Mouse (Mus musculus) myocyte (in vitro differentiated cells): ENCODE data around the gene Sergef. TPM values are rescaled to one million over a fixed set of nuclear protein-coding genes. Genes with fewer than 3 reads are reported as not detected.

Experiments
- H3K27me3 ChIP-seq: one replicate; pipeline ENCODE4 v1.6.1; 2011; ENCODE audit not compliant: control insufficient read depth, insufficient read depth, insufficient read length
- H3K36me3 ChIP-seq: one replicate; pipeline ENCODE4 v1.6.1; 2011; ENCODE audit not compliant: control insufficient read depth, insufficient read depth
- H3K4me2 ChIP-seq: one replicate; pipeline ENCODE4 v1.6.1; 2011; ENCODE audit warnings: low read depth, control low read depth
- H3K4me3 ChIP-seq: one replicate; pipeline ENCODE4 v1.5.1; 2011; ENCODE audit warnings: mild to moderate bottlenecking, control low read depth, moderate library complexity
- H3K79me2 ChIP-seq: one replicate; pipeline ENCODE4 v1.6.1; 2011; ENCODE audit not compliant: control insufficient read depth, insufficient read depth
- H3ac ChIP-seq: one replicate; pipeline ENCODE4 v1.6.1; 2011; ENCODE audit not compliant: control insufficient read depth, insufficient read length
- CEBPB ChIP-seq: IDR thresholded peaks from 2 replicates; pipeline ENCODE4 v1.6.1; 2011; ENCODE audit warnings: mild to moderate bottlenecking, moderate library complexity; ENCODE audit not compliant: poor library complexity, insufficient read depth, severe bottlenecking
- E2F4 ChIP-seq: IDR thresholded peaks from one replicate; pipeline ENCODE4 v1.6.1; 2011; ENCODE audit warnings: mild to moderate bottlenecking, control low read depth, moderate library complexity; ENCODE audit not compliant: insufficient read depth
- MAX ChIP-seq: IDR thresholded peaks from one replicate; pipeline ENCODE4 v1.6.1; 2011; ENCODE audit warnings: low read depth, mild to moderate bottlenecking, control low read depth
- MYOD1 ChIP-seq, 3 experiments: IDR thresholded peaks; one replicate each; pipeline ENCODE4 v1.6.1; 2011; ENCODE audit warnings: control low read depth in 2 of 3, low read depth in 2 of 3, mild to moderate bottlenecking in 2 of 3, moderate library complexity in 1 of 3; ENCODE audit not compliant: insufficient read length in 2 of 3, control insufficient read depth in 1 of 3
- MYOG ChIP-seq, 3 experiments: IDR thresholded peaks; one replicate each; pipeline ENCODE4 v1.6.1; 2011; ENCODE audit warnings: control low read depth in 2 of 3, low read depth in 2 of 3, mild to moderate bottlenecking in 2 of 3; ENCODE audit not compliant: insufficient read length in 2 of 3, control insufficient read depth in 1 of 3, insufficient read depth in 1 of 3
- POLR2A ChIP-seq: IDR thresholded peaks from one replicate; pipeline ENCODE4 v1.6.1; 2011; ENCODE audit warnings: low read depth, mild to moderate bottlenecking, control low read depth, moderate library complexity; ENCODE audit not compliant: insufficient read length
- POLR2AphosphoS2 ChIP-seq: IDR thresholded peaks from one replicate; pipeline ENCODE4 v1.6.1; 2011; ENCODE audit warnings: low read depth, control low read depth; ENCODE audit not compliant: insufficient read length
- REST ChIP-seq: IDR thresholded peaks from one replicate; pipeline ENCODE4 v1.6.1; 2011; ENCODE audit warnings: mild to moderate bottlenecking, control low read depth, moderate library complexity; ENCODE audit not compliant: insufficient read depth, insufficient read length
- SRF ChIP-seq: IDR thresholded peaks from one replicate; pipeline ENCODE4 v1.6.1; 2011; ENCODE audit warnings: low read depth; ENCODE audit not compliant: control insufficient read depth, insufficient read length
- TCF12 ChIP-seq: IDR thresholded peaks from one replicate; pipeline ENCODE4 v1.6.1; 2011; ENCODE audit warnings: mild to moderate bottlenecking, control low read depth; ENCODE audit not compliant: poor library complexity, insufficient read depth, severe bottlenecking
- TCF3 ChIP-seq: IDR thresholded peaks from one replicate; pipeline ENCODE4 v1.6.1; 2011; ENCODE audit warnings: low read depth, control low read depth; ENCODE audit not compliant: insufficient read length
- USF1 ChIP-seq: IDR thresholded peaks from one replicate; pipeline ENCODE4 v1.6.1; 2011; ENCODE audit warnings: low read depth, mild to moderate bottlenecking, control low read depth, moderate library complexity
- polyA plus RNA-seq: library from polyadenylated mRNA; unstranded; fragments of >200 nt; fragmentation: generic; extraction: Trizol; gene quantifications from one replicate; pipeline ENCODE4 v1.2.1, GENCODE M21; 2012; ENCODE audit warnings: missing spikeins

Gene Sergef
- polyA plus RNA-seq, 1 experiment: 13.9 TPM

DNA sequence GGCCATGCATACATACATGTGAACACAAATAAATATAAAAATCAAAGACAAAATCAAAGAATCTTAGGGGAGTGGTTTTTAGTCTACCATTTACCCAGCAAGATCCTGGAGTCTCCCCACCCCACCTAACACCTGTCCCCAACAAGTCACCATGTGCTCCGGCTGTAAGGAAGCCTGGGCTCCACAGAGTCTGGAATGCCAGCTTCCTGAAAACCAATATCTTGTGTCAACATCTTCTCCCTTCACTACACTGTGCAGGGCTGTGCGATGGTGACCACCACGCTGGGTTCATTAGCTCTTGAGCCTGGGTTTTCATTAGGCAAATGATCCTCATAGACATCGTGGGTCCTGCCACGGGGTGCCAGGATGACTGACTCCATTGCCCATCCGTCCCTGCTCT, 155.4 kb downstream of the Sergef start:
- TF ChIP-seq USF1: no peak
- TF ChIP-seq MAX: no peak
- TF ChIP-seq MYOG (IDR thresholded peaks at IDR 0.05; ENCODE audit: control insufficient read depth in 1 of 3, insufficient read depth in 1 of 3, insufficient read length in 2 of 3, low read depth in 2 of 3): no peak
- no peak for TF ChIP-seq REST
- TF ChIP-seq E2F4: no peak
- TF ChIP-seq SRF: no peak
- TF ChIP-seq TCF3: no peak
- TF ChIP-seq POLR2A: no peak
- TF ChIP-seq TCF12: no peak
- TF ChIP-seq MYOD1 (IDR thresholded peaks at IDR 0.05; ENCODE audit: control insufficient read depth in 1 of 3, insufficient read length in 2 of 3, low read depth in 2 of 3): no peak
- TF ChIP-seq POLR2AphosphoS2: no peak
- no peak for TF ChIP-seq CEBPB
- peaks cover 12% of the 10 kb centered on the region for H3K27me3 ChIP-seq

DNA sequence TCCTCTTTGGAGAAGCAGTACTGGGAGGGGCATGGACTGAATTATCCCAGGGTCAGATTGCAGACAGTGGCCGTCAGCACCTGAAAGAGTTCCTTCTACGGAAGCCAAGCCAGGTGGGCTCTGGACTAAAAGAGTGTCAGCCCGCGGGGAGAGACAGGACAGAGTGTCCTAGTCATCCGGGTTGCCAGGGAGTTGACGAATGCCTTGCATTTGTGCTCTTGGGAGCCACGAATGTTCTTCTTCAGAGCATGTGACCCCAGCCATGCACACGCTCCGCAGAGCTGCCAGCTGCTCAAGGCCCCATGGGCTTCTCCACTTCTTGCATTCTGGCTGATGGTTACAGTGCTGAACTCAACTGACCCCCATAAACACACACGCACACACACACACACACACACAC, 156.6 kb downstream of the Sergef start:
- H3K4me3 ChIP-seq: no peak overlapping the region
- H3ac ChIP-seq: no peak overlapping the region
- H3K27me3 ChIP-seq: peaks cover 12% of the 10 kb centered on the region
- no peaks in the 10 kb centered on the region for H3K36me3 ChIP-seq
- TF ChIP-seq MYOG (IDR thresholded peaks at IDR 0.05; ENCODE audit: control insufficient read depth in 1 of 3, insufficient read depth in 1 of 3, insufficient read length in 2 of 3, low read depth in 2 of 3): peak in 1 of 3 experiments; percentile 27
- TF ChIP-seq SRF: no peak
- H3K79me2 ChIP-seq: no peaks in the 10 kb centered on the region
- H3K4me2 ChIP-seq: no peak overlapping the region

More for the DNA sequence above, 155.4 kb downstream of the Sergef start:
- Histone ChIP-seq H3K36me3 (no peaks in the 10 kb centered on the region), H3ac (no peak overlapping the region), H3K4me2 (no peak overlapping the region), H3K4me3 (no peak overlapping the region), H3K79me2 (no peaks in the 10 kb centered on the region)

DNA sequence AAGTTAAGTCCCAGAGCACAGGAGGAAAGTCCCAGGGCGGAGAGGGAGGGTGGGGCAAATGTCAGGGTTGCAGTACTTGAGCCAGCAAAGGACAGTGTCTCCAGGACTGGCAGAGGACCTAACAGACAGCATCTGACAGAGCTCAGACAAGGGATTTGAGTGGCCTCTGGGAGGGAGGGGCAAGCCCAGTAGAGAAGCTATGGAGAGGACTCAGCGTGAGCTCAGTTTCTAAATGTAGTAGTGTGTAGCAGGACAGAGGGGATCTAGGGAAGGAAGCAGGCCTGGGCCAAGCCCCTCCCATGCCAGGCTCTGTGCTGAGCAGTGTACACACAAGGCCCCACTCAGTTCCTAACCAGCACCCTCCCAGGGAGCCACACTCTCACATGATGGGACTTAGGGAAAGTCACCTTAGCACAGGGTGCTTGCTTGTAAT, 157.5 kb downstream of the Sergef start:
- no peaks in the 10 kb centered on the region for H3K36me3 ChIP-seq
- H3ac ChIP-seq: no peak overlapping the region
- H3K4me2 ChIP-seq: no peak overlapping the region
- H3K4me3 ChIP-seq: no peak overlapping the region
- H3K79me2 ChIP-seq: no peaks in the 10 kb centered on the region
- peaks cover 9% of the 10 kb centered on the region for H3K27me3 ChIP-seq
- no peak for TF ChIP-seq MYOG (IDR thresholded peaks at IDR 0.05; ENCODE audit: control insufficient read depth in 1 of 3, insufficient read depth in 1 of 3, insufficient read length in 2 of 3, low read depth in 2 of 3)
- TF ChIP-seq TCF3: no peak
- no peak for TF ChIP-seq MAX

DNA sequence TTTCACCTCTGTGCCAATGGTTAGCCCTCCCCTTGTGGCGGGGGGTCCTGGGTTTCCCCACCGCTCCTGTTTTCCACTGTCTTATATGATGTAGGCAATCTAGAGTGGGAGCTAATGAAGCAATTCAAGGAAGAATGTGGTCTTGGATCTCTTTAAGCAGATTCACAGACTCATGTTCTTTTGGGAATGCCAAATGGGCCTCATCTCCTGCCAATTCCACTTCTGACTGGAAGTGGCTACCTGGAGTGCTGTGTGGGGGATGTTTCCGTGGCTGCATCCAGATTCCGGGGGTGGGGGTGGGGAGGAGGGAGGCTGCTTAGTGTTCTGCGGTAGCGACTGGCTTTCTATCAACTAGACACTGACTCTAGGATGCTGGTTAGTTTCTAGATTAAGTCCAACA, 159.8 kb downstream of the Sergef start:
- H3K27me3 ChIP-seq: no peaks in the 10 kb centered on the region
- TF ChIP-seq TCF12: no peak
- TF ChIP-seq MYOD1 (IDR thresholded peaks at IDR 0.05; ENCODE audit: control insufficient read depth in 1 of 3, insufficient read length in 2 of 3, low read depth in 2 of 3): no peak
- TF ChIP-seq MYOG (IDR thresholded peaks at IDR 0.05; ENCODE audit: control insufficient read depth in 1 of 3, insufficient read depth in 1 of 3, insufficient read length in 2 of 3, low read depth in 2 of 3): no peak
- TF ChIP-seq SRF: no peak
- TF ChIP-seq REST: no peak
- no peak for TF ChIP-seq POLR2AphosphoS2
- TF ChIP-seq TCF3: no peak
- H3K4me2 ChIP-seq: no peak overlapping the region
- H3K36me3 ChIP-seq: no peaks in the 10 kb centered on the region
- no peaks in the 10 kb centered on the region for H3K79me2 ChIP-seq
- no peak overlapping the region for H3K4me3 ChIP-seq
- H3ac ChIP-seq: no peak overlapping the region

DNA sequence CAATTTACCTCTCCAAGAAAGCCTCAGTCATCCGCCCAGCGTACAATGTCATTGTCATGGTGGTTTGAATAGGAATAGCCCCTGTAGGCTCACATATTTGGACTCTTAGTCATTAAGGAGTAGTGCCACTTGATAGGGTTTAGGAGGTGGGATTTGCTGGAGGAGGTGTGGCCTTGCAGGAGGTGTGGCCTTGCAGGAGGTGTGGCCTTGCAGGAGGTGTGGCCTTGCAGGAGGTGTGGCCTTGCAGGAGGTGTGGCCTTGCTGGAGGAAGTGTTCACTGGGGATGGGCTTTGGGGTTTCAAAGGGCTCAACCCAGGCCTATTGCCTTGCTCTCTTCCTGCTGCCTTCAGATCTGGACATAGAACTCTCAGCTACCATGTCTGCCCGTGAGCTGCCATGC, 162.2 kb downstream of the Sergef start:
- Histone ChIP-seq H3K36me3 (no peaks in the 10 kb centered on the region), H3K79me2 (no peaks in the 10 kb centered on the region), H3K4me3 (no peak overlapping the region), H3K27me3 (no peaks in the 10 kb centered on the region), H3K4me2 (no peak overlapping the region), H3ac (no peak overlapping the region)
- TF ChIP-seq MAX (no peak), TCF3 (no peak), SRF (no peak), POLR2AphosphoS2 (no peak), MYOG (IDR thresholded peaks at IDR 0.05; ENCODE audit: control insufficient read depth in 1 of 3, insufficient read depth in 1 of 3, insufficient read length in 2 of 3, low read depth in 2 of 3) (no peak), TCF12 (no peak), E2F4 (no peak), USF1 (no peak), CEBPB (no peak), POLR2A (no peak), REST (no peak), MYOD1 (IDR thresholded peaks at IDR 0.05; ENCODE audit: control insufficient read depth in 1 of 3, insufficient read length in 2 of 3, low read depth in 2 of 3) (no peak)

DNA sequence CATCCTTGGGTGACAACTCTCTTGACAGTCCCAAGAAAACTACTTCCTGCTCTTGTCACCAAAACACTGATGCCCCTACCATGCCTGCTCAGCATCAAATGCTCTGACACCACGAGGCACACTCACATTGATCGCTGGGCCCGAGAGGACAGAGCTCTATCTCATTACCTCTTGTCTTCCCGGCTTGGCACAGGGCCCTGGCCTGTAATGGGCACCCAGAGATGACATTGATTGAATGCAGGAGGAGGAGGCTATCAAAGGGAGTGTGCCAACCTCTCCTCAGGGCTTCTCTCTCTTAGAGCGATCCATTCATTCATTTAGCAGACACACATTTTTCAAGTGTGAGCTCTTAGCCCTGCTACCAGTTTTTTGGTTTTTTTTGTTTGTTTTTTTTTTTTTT, 164.1 kb downstream of the Sergef start:
- Histone ChIP-seq H3K4me2 (no peak overlapping the region), H3ac (no peak overlapping the region), H3K79me2 (no peaks in the 10 kb centered on the region), H3K27me3 (no peaks in the 10 kb centered on the region), H3K4me3 (no peak overlapping the region), H3K36me3 (no peaks in the 10 kb centered on the region)
- TF ChIP-seq CEBPB (no peak), MYOG (IDR thresholded peaks at IDR 0.05; ENCODE audit: control insufficient read depth in 1 of 3, insufficient read depth in 1 of 3, insufficient read length in 2 of 3, low read depth in 2 of 3) (no peak), MYOD1 (IDR thresholded peaks at IDR 0.05; ENCODE audit: control insufficient read depth in 1 of 3, insufficient read length in 2 of 3, low read depth in 2 of 3) (no peak), POLR2AphosphoS2 (no peak), SRF (no peak), TCF3 (no peak), POLR2A (no peak), TCF12 (no peak), E2F4 (no peak), USF1 (no peak)
